10 mouse cellular contexts compared by ENCODE assay signal in genomic region chr12:29349146-29349850, GRCm38 (mm10).
DNase-seq lines count a peak whose midpoint lies in the region; ATAC-seq and TF ChIP-seq lines count a peak whose summit lies in the region.
"Had no signal": no experiment of that assay in that cellular context is flagged by ENCODE, and none has a peak within 500 bp of the region (broad histone marks: within the 10 kb centered on the region; RNA-seq: fewer than 3 reads in every experiment).

No protein-coding gene starts in this region.

- H3K79me2 ChIP-seq in CH12.LX (replicated peaks; ENCODE audit: control insufficient read depth, extremely low read depth, insufficient read depth, poor library complexity, severe bottlenecking) = no peaks in the 10 kb centered on the region

- H3K27me3 ChIP-seq in CH12.LX (replicated peaks) = no peaks in the 10 kb centered on the region
- H3K27me3 ChIP-seq in forebrain, postnatal 0 days (ENCODE audit: insufficient read depth, low read length) = no peaks in the 10 kb centered on the region
- H3K27me3 ChIP-seq: embryonic facial prominence, embryonic 13.5 days; megakaryocyte, embryonic 14.5 days had no signal

- no peak overlapping the region for H3K27ac ChIP-seq in CH12.LX (ENCODE audit: insufficient read depth, low read depth)
- 0 out of 2 replicates have a peak overlapping the region, but pooled peaks have one; percentile 29 for H3K27ac ChIP-seq in forebrain, postnatal 0 days (ENCODE audit: low read depth, low read length)
- H3K27ac ChIP-seq: embryonic facial prominence, embryonic 13.5 days had no signal

- dilution Hi-C loops in CH12.LX (cut with MboI; ENCODE audit: extremely low pct_ligation_motif_present, extremely low pct_unique_long_range_greater_than_20kb, low sequenced_read_pairs) = no loop called here

- no peak for TF ChIP-seq CTCF in CH12.LX (conservative IDR thresholded peaks at IDR 0.05 in 1 of 2, IDR thresholded peaks at IDR 0.05 in 1 of 2; ENCODE audit: low read depth in 2 of 2, low read length in 2 of 2)
- no peak for TF ChIP-seq CTCF in forebrain, postnatal 0 days (IDR thresholded peaks at IDR 0.05; ENCODE audit: low read depth)

- in situ Hi-C loops in CH12.LX (cut with MboI; ENCODE audit: low pct_ligation_motif_present, low pct_unique_long_range_greater_than_20kb, low sequenced_read_pairs) = no loop called here

- ATAC-seq in cerebellum, adult (ENCODE audit: insufficient number of reproducible peaks, low FRiP score, low TSS enrichment) = no peak
- no peak for ATAC-seq in forebrain, postnatal 0 days

- no peak overlapping the region for H3K9ac ChIP-seq in CH12.LX (ENCODE audit: insufficient read depth, low read depth)
- no peak overlapping the region for H3K9ac ChIP-seq in forebrain, postnatal 0 days
- H3K9ac ChIP-seq: embryonic facial prominence, embryonic 13.5 days had no signal

- no peaks in the 10 kb centered on the region for H3K36me3 ChIP-seq in CH12.LX (replicated peaks in 1 of 2; ENCODE audit: control insufficient read depth in 1 of 2, insufficient read depth in 1 of 2, low read length in 1 of 2)
- no peaks in the 10 kb centered on the region for H3K36me3 ChIP-seq in forebrain, postnatal 0 days (ENCODE audit: insufficient read depth)
- H3K36me3 ChIP-seq: embryonic facial prominence, embryonic 13.5 days had no signal

- peaks cover 10 to 22% of the 10 kb centered on the region in 2 experiments for H3K4me1 ChIP-seq in CH12.LX (ENCODE audit: control insufficient read depth in 1 of 2, insufficient read depth in 2 of 2)
- peaks cover 6% of the 10 kb centered on the region; the same call in 1 of the 2 replicates for H3K4me1 ChIP-seq in forebrain, postnatal 0 days (ENCODE audit: insufficient read depth)
- H3K4me1 ChIP-seq: megakaryocyte, embryonic 14.5 days had no signal

- no peak overlapping the region for H3K4me2 ChIP-seq in CH12.LX (ENCODE audit: insufficient read depth, low read depth, poor library complexity, severe bottlenecking)
- no peak overlapping the region for H3K4me2 ChIP-seq in forebrain, postnatal 0 days (ENCODE audit: low read depth)
- H3K4me2 ChIP-seq: embryonic facial prominence, embryonic 13.5 days had no signal

- no peaks in the 10 kb centered on the region for H3K9me3 ChIP-seq in CH12.LX (replicated peaks; ENCODE audit: low read length)
- no peaks in the 10 kb centered on the region for H3K9me3 ChIP-seq in forebrain, postnatal 0 days (ENCODE audit: low read length)
- H3K9me3 ChIP-seq: embryonic facial prominence, embryonic 13.5 days had no signal

- H3K4me3 ChIP-seq in CH12.LX (replicated peaks in 1 of 3; ENCODE audit: low read depth in 2 of 3, low read length in 2 of 3, poor library complexity in 1 of 3) = no peak overlapping the region
- no peak overlapping the region for H3K4me3 ChIP-seq in forebrain, postnatal 0 days (ENCODE audit: low read depth, low read length)
- H3K4me3 ChIP-seq: embryonic facial prominence, embryonic 13.5 days; megakaryocyte, embryonic 14.5 days had no signal

- 51% methylated on average over 9 of the region's 9 CpGs for WGBS in forebrain, postnatal 0 days

- peak; percentile 50 for DNase-seq in cerebellum, adult 11-12 months
- DNase-seq in kidney, adult 9 months = peak; percentile 9
- DNase-seq in kidney, adult 18-20 months = no peak
- DNase-seq in CH12.LX (ENCODE audit: extremely low read depth) = peak; percentile 67
- no peak for DNase-seq in forebrain, postnatal 0 days
- DNase-seq in urinary bladder, adult 18-20 months (ENCODE audit: low spot score in 2 of 2) = no peak
- no peak for DNase-seq in layer of hippocampus, postnatal 25 days (ENCODE audit: extremely low spot score in 1 of 2, low spot score in 1 of 2)

- TF ChIP-seq EP300 in CH12.LX (IDR thresholded peaks at IDR 0.05; ENCODE audit: low read length) = peak; percentile 74

- TF ChIP-seq POLR2A in CH12.LX (IDR thresholded peaks at IDR 0.05; ENCODE audit: low read depth, low read length) = no peak

- TF ChIP-seq RAD21 in CH12.LX (IDR thresholded peaks at IDR 0.05; ENCODE audit: low read depth, low read length) = no peak

TF ChIP-seq in CH12.LX, 34 proteins besides CTCF, POLR2A, EP300 and RAD21:
- no peak for TF ChIP-seq MEF2A (IDR thresholded peaks at IDR 0.05; ENCODE audit: borderline replicate concordance, low read depth, low read length)
- TF ChIP-seq IRF4 (IDR thresholded peaks at IDR 0.05; ENCODE audit: low read depth, low read length) = peak; percentile 91
- TF ChIP-seq CHD1 (IDR thresholded peaks at IDR 0.05; ENCODE audit: low read depth, low read length) = no peak
- no peak for TF ChIP-seq MXI1 (IDR thresholded peaks at IDR 0.05; ENCODE audit: low read depth, low read length)

Comparison
In these comparisons a context has a peak if more than half of its experiments do, and no peak if none do; other contexts are left out.
1. DNase-seq: peak in cerebellum, adult 11-12 months (single experiment), kidney, adult 9 months (single experiment) and CH12.LX (single experiment); none in kidney, adult 18-20 months (single experiment), forebrain, postnatal 0 days (single experiment), urinary bladder, adult 18-20 months (0 of 2) and layer of hippocampus, postnatal 25 days (0 of 2).